Mouse (Mus musculus): ENCODE measurements around the gene Prss46.

Gene Prss46

GRCm38 (mm10) chr9:110896595-110896994 lies 52.3 kb downstream of the Prss46 start:
- no peak for DNase-seq (ENCODE audit: low spot score in 2 of 2)

GRCm38 (mm10) chr9:110899451-110900008 lies 55.2 kb downstream of the Prss46 start:
- no peak for DNase-seq (ENCODE audit: low spot score in 2 of 2)

GRCm38 (mm10) chr9:110901204-110901603 lies 56.9 kb downstream of the Prss46 start:
- no peak for DNase-seq (ENCODE audit: low spot score in 2 of 2)

GRCm38 (mm10) chr9:110902271-110902670 lies 58.0 kb downstream of the Prss46 start:
- no peak for DNase-seq (ENCODE audit: low spot score in 2 of 2)
